Mouse (Mus musculus) midbrain, embryonic 10.5 days (tissue): ENCODE measurements around the gene Slc16a2. TPM values are rescaled to one million over a fixed set of nuclear protein-coding genes. Genes with fewer than 3 reads are reported as not detected.
"Not testable (repeated sequence)": the region's sequence is repeated elsewhere in the genome, so short reads cannot be mapped to it uniquely, and the experiment has no call there.

Experiments used
- DNase-seq: peaks from one replicate; pipeline ENCODE4 v3.0.0-alpha.2; 2017; ENCODE audit warnings: low spot score
- H3K27ac ChIP-seq: fragments of 300-500 bp; sonication (generic); replicated peaks from 2 replicates; pipeline ENCODE4 v1.5.1; 2016; ENCODE audit warnings: mild to moderate bottlenecking
- H3K27me3 ChIP-seq: fragments of 300-500 bp; sonication (generic); 2 replicates; pipeline ENCODE4 v1.6.1; 2016; ENCODE audit warnings: low read depth, mild to moderate bottlenecking; ENCODE audit not compliant: poor library complexity, severe bottlenecking
- H3K36me3 ChIP-seq: fragments of 300-500 bp; sonication (generic); 2 replicates; pipeline ENCODE4 v1.6.1; 2016; ENCODE audit warnings: mild to moderate bottlenecking, moderate library complexity
- H3K4me1 ChIP-seq: fragments of 300-500 bp; sonication (generic); 2 replicates; pipeline ENCODE4 v1.6.1; 2016
- H3K4me3 ChIP-seq: fragments of 300-500 bp; sonication (generic); 2 replicates; pipeline ENCODE4 v1.5.1; 2016; ENCODE audit warnings: mild to moderate bottlenecking, moderate library complexity
- H3K9me3 ChIP-seq: fragments of 300-500 bp; sonication (generic); replicated peaks from 2 replicates; pipeline ENCODE4 v1.6.1; 2016; ENCODE audit warnings: mild to moderate bottlenecking
- WGBS: fragments of 180-500 bp; shearing (Covaris S2); methylation state at CpG from one replicate; pipeline ENCODE4 v1.1.7; 2016; 5-methylcytosine and 5-hydroxymethylcytosine counted together
- polyA plus RNA-seq: library from polyadenylated mRNA; unstranded; fragments of >200 nt; fragmentation: Nextera tagmentation; extraction: Ambion mirVana; gene quantifications from 2 replicates; pipeline ENCODE4 v1.2.1, GENCODE M21; 2016

The Slc16a2 gene
- polyA plus RNA-seq, 1 experiment from 2014 or later, result 9.6 TPM

GRCm38 (mm10) chrX:103674674-103675073, 147.1 kb downstream of the Slc16a2 start:
- Histone ChIP-seq H3K27me3 (peaks cover 81% of the 10 kb centered on the region), H3K4me1 (no peaks in the 10 kb centered on the region), H3K27ac (no peak overlapping the region), H3K4me3 (no peak overlapping the region), H3K36me3 (no peaks in the 10 kb centered on the region), H3K9me3 (no peaks in the 10 kb centered on the region)
- WGBS, result 38% methylated on average over 2 of the region's 2 CpGs
- no peak for DNase-seq

- H3K4me3 ChIP-seq, result no peak overlapping the region
- DNase-seq, result no peak
- H3K27ac ChIP-seq, result no peak overlapping the region
- 77% methylated on average over 3 of the region's 3 CpGs for WGBS
- peaks cover 73% of the 10 kb centered on the region for H3K27me3 ChIP-seq
- no peaks in the 10 kb centered on the region for H3K4me1 ChIP-seq
- no peaks in the 10 kb centered on the region for H3K9me3 ChIP-seq
- no peaks in the 10 kb centered on the region for H3K36me3 ChIP-seq
Measured at GRCm38 (mm10) chrX:103673761-103674160, 148.0 kb downstream of the Slc16a2 start.

- no peak for DNase-seq
- Histone ChIP-seq H3K4me3 (no peak overlapping the region), H3K9me3 (no peaks in the 10 kb centered on the region), H3K36me3 (no peaks in the 10 kb centered on the region), H3K4me1 (no peaks in the 10 kb centered on the region), H3K27me3 (peaks cover 71% of the 10 kb centered on the region), H3K27ac (no peak overlapping the region)
Measured at GRCm38 (mm10) chrX:103670245-103670644, 151.5 kb downstream of the Slc16a2 start.

GRCm38 (mm10) chrX:103664445-103664844, 157.3 kb downstream of the Slc16a2 start:
- not testable (repeated sequence) for DNase-seq, H3K4me1 ChIP-seq, H3K4me3 ChIP-seq, H3K36me3 ChIP-seq, H3K9me3 ChIP-seq, H3K27ac ChIP-seq
- WGBS, result 92% methylated on average over 10 of the region's 10 CpGs
- H3K27me3 ChIP-seq, result peaks cover 78% of the 10 kb centered on the region

GRCm38 (mm10) chrX:103658985-103659384, 162.8 kb downstream of the Slc16a2 start:
- no peak overlapping the region for H3K27ac ChIP-seq
- H3K27me3 ChIP-seq, result peaks cover 83% of the 10 kb centered on the region
- 72% methylated on average over 3 of the region's 4 CpGs for WGBS
- no peaks in the 10 kb centered on the region for H3K36me3 ChIP-seq
- H3K9me3 ChIP-seq, result peaks cover 5% of the 10 kb centered on the region; the same call in 1 of the 2 replicates
- no peaks in the 10 kb centered on the region for H3K4me1 ChIP-seq
- no peak overlapping the region for H3K4me3 ChIP-seq
- DNase-seq, result no peak

GRCm38 (mm10) chrX:103653021-103653420, 168.8 kb downstream of the Slc16a2 start:
- Histone ChIP-seq H3K27me3 (peaks cover 88% of the 10 kb centered on the region), H3K4me1 (no peaks in the 10 kb centered on the region), H3K27ac (no peak overlapping the region), H3K36me3 (no peaks in the 10 kb centered on the region), H3K9me3 (no peaks in the 10 kb centered on the region), H3K4me3 (no peak overlapping the region)
- no peak for DNase-seq
- WGBS, result 25% methylated on average over 2 of the region's 2 CpGs

GRCm38 (mm10) chrX:103652048-103652447, 169.7 kb downstream of the Slc16a2 start:
- Histone ChIP-seq H3K36me3 (no peaks in the 10 kb centered on the region), H3K27me3 (peaks cover 94% of the 10 kb centered on the region), H3K9me3 (no peaks in the 10 kb centered on the region), H3K4me1 (no peaks in the 10 kb centered on the region), H3K4me3 (no peak overlapping the region), H3K27ac (no peak overlapping the region)
- 59% methylated on average over 1 of the region's 1 CpGs for WGBS
- no peak for DNase-seq

Other genes with a start within 250 kb of the Slc16a2 start
- not detected in 2 replicates for gene Zcchc13, start 191.4 kb downstream of the Slc16a2 start, polyA plus RNA-seq
- gene Rlim, start 159.3 kb upstream of the Slc16a2 start, polyA plus RNA-seq, result 31.0 and 36.0 TPM in 2 replicates